Mouse (Mus musculus) layer of hippocampus, adult 11-12 months (tissue): ENCODE data around the gene Gm17542.
"Not testable (repeated sequence)": the region's sequence is repeated elsewhere in the genome, so short reads cannot be mapped to it uniquely, and the experiment has no call there.

Experiments used
- DNase-seq: peaks from one replicate; pipeline ENCODE4 v3.0.0; 2022; ENCODE audit warnings: low spot score

The Gm17542 gene

DNA sequence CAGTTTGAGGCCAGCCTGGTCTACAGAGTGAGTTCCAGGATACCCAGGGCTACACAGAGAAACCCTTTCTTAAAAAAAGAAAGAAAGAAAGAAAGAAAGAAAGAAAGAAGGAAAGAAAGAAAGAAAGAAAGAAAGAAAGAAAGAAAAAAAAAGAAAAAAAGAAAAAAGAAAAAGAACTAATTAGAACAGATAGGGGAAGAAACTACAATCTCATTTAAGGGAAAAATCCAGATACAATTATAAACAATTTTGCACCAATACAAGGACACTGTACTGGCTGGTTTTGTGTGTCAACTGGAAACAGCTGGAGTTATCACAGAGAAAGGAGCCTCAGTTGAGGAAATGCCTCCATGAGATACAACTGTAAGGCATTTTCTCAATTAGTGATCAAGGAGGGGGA is at the start of gene Gm17542:
Gene Gm17542 (minus strand): TSS at position 101 of the 400 bp plus-strand sequence.
- not testable (repeated sequence) for DNase-seq

GRCm38 (mm10) chr10:58739779-58740178 is 21.8 kb upstream of the Gm17542 start:
- DNase-seq = no peak

GRCm38 (mm10) chr10:58738152-58738551 is 20.1 kb upstream of the Gm17542 start:
- DNase-seq = no peak

DNA sequence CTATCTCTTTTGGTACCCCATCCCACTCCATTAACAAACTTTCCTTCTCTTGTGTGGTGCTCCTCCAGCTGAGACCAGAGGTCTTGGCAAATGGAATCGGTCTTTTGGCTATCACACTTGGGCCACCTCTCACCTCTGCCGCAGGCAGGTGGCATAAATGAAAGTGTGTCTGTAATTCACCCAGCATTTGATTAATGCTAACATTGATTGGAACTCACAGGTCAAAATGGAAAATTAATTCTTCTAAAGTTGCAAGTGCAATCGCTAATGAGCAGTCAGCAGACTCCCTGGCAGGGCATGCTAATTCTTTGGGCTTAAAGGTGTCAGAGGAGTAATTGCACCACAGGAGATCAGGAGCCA is 3.2 kb downstream of the Gm17542 start:
- DNase-seq = no peak

DNA sequence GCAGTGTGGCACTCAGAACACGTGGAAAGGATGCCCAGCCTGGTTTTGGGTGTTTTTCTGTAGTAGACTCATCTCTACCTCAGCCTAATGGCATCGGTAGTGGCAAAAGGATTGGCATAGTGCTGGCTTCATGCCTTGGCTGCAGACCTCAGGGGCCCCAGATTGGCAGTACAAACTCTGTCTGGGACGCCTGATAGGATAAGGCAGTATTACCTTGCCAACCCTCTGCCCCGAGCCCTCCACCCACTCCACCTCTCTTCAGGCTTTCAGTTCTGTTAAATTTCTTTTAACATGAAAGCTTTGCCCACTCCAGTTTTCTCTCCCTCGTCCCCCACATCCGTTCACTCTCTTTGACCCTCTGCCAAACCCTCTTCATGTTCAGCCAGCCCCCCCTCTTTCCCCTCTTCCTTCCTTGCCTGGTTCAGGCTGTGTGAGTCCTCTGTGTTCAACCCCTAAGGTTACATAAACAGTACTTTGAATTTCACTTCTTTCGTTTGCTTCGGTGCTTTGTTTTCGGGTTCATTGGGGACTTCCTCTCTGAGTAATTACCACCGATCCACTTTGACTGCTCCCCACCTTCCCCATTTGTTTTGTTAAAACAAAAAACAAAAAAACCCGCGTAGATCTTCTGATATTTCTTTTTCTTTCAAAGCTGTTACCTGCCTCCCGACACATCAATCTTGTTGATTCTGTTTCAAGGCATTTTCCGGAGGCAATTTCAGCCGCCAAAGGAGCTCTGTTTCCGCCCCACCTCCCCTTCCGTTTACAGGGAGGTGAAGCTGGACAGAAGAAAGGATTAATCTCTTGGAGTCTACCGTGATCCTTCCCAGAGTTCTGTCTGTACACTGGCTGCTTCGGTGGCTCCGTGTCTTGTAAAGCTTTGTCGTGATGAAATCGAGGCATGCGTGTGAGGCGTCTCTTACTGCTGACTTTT is 3.9 kb downstream of the Gm17542 start:
- DNase-seq = no peak

- DNase-seq = no peak
Measured at GRCm38 (mm10) chr10:58713225-58713624, 4.8 kb downstream of the Gm17542 start.

GRCm38 (mm10) chr10:58709021-58709420 is 9.0 kb downstream of the Gm17542 start:
- no peak for DNase-seq

DNA sequence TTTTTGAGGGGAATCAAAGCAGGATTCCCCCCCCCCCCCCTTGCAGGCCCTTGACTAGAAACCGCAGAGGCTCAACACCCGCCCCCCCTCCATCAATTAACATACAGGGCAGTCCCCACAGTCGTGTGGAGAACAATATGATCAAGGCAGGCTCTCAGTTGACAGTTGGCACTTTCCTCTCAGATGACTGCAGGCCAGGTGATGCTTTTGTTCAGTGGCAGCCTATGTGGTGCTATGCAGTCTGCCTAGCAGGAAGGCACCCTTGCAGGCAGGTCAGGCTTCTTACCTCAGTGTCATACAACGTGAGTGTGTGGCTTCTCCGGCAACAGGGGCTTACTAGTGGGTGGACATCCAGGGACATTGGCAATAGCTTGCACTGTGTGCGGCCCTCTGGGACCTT is 17.4 kb downstream of the Gm17542 start:
- no peak for DNase-seq

DNA sequence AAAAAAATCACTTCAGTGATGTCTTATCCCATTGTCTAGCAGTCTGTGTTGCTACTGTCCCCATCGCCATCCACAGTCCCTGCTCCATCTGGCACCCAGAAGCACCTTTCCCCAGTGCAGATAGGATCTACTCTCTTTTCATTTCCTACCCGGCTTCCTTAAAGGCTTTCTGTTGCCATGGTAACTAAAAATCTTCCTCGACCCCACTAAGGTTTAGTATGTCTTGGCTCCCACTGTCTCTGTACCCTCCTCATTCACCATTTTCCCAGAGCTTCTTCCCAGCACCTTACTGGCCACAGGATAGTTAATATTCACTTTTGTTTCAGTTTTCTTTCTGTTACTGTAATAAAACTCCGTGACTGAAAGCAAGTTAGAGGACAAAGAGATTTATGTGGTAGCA is 17.9 kb downstream of the Gm17542 start:
- no peak for DNase-seq

GRCm38 (mm10) chr10:58698955-58699354 is 19.1 kb downstream of the Gm17542 start:
- no peak for DNase-seq

DNA sequence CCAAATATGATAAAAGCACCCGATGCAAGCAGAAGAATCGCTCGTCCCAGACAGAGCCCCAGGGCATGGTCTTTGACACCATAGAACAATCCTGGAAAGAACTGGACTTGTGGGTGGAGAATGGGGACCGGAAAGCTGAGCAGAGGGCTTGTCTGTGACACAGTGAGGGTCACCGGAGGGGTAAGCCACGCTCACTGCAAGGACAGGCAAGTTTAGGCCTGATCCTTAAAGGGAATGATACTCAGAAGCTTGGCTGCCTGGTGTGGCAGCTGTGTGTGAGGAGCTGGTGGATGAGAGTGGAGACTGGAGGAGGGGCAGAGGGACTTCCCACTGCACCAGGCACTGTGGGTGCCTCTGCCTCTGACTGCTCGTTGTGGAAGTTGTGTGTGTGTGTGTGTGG is 27.0 kb downstream of the Gm17542 start:
- DNase-seq = no peak

GRCm38 (mm10) chr10:58679298-58679697 is 38.7 kb downstream of the Gm17542 start:
- DNase-seq = no peak

- peak; percentile 73 for DNase-seq
Measured at GRCm38 (mm10) chr10:58675533-58675932, 42.5 kb downstream of the Gm17542 start, which contains the start of gene Edar. Gene Edar, minus strand, starts transcription at chr10:58675654.

DNA sequence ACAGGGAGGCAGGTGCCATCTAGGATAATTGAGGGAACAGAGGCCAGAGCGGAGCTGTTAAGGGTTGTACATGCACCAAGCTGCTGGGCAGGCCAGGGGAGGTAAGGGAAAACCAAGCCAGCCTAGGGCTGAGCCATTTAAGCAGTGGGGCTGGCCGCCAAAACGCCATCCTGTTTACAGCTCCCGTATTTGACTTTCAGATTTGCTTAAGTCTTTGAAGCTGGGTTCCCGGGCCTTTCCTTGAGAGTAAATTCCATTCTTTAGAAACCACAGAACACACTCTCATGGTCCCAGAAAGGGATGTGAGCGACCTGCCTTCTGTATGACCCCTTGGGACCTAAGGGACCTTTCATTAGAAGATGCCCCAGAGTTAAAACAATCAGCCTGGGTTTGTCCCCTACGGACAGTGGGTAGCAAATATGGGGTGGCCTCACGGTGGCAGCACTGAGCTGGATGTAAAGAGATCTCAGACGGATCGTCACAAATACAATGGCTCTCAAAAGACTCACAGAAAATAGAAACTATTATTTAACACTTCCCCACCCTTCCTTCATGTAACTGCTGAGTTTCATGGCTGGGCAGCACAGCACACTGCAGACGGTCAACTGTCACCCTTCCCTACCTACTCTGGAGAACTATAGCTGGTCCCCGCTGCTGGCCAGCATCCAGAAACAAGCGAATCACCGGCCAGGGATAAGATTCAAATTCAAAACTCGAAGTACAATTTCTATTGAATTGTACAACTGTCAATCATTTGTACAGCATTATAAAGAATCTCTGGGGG is 44.5 kb downstream of the Gm17542 start:
- DNase-seq = peak; percentile 81

DNA sequence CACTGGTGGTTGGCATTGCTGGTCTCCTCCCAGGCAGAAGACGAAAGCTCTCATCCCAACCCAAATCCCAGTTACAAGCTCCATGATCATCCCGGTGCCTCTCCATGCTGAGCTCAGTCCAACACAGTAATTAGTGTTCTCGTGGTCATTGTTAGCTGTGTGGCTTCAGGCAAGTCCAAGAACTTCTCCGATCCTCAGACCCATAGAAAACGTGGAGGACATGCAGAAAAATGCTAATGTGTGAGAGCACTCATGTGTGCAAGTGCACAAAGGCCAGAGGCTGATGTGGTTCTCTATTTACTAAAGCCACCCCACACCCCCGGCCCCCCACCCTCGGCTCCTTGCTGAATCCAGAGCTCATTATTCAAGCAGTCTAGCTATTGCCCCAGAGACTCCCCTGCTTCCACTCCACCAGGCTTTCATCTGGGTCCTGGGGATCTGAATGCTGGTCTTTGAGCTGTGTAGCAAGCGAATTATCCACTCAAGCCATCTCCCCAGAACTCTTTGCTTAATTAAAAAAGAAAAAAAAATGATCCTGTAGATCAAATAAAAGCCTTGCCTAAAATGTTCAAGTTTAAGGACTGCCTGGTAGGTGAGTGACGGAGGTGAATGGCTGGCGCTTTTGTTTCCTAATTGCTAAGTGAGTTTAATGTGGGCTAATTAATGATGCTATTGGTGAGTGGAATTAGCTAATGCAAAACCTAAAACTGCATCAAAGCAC is 45.3 kb downstream of the Gm17542 start:
- DNase-seq = no peak

- DNase-seq = peak; percentile 6
Measured at GRCm38 (mm10) chr10:58663868-58664267, 54.1 kb downstream of the Gm17542 start.
